Mouse (Mus musculus): ENCODE data around the gene 1700057G04Rik. TPM values are rescaled to one million over a fixed set of nuclear protein-coding genes. Genes with fewer than 3 reads are reported as not detected.

The 1700057G04Rik gene
- total and polyA plus RNA-seq, 3 experiments = 0.19 TPM; not detected in 2

DNA sequence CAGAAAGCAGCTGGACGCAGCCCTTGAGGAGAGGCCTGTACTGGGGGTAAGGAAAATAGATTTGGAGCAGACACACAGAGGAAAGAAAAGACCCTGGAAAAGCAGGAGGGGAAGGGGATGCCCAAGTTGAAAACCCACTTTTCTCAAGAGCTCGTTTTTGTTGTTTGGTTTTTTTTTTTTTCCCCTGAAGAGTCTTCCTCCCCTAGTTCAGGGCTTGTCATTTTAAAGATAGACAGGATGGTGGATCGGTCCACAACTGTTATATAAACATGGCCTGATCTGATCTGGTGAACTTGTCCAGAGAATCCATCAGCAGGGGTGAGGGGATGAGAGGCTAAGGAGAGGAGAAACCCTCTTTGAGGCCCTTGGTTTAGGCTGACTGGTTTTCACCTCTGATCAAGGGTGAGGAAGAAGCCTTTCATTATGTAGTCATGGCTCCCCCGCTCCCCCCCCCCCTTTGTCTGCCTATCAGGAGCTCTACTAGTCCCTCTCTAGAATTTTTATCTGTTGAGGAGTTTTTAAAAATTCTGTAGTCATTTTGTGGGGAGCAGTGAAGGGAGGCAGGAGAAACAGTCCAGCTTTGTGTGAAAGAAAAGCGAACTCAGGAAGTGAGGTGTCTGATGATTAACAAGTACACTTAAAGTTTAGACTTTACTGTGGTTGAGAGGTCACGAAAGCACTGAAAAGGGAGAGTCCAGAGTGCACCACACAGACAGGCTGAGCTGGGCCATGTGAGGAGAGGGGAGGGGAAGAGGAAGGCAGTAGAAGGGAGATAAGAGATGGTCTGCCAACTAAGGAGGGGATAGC is 35.0 kb upstream of the 1700057G04Rik start (continued):
- TF ChIP-seq BHLHE40 (IDR thresholded peaks at IDR 0.05; ENCODE audit: borderline replicate concordance, low read depth, low read length) (no peak; the same call in 1 of the 2 replicates), E2F4 (IDR thresholded peaks at IDR 0.05; ENCODE audit: borderline replicate concordance, low read depth, low read length) (no peak), ELF1 (IDR thresholded peaks at IDR 0.05; ENCODE audit: low read depth, low read length) (no peak), USF1 (IDR thresholded peaks at IDR 0.05; ENCODE audit: low read depth, low read length) (peak; percentile 70), GATA1 (IDR thresholded peaks at IDR 0.05; ENCODE audit: low read depth, low read length) (peak; percentile 73), TAL1 (IDR thresholded peaks at IDR 0.05; ENCODE audit: low read length) (peak; percentile 55), GABPA (IDR thresholded peaks at IDR 0.05; ENCODE audit: low read depth, low read length) (no peak), TBP (IDR thresholded peaks at IDR 0.05; ENCODE audit: low read depth, low read length) (peak; percentile 30; the same call in 1 of the 2 replicates), JUND (IDR thresholded peaks at IDR 0.05; ENCODE audit: low read depth, low read length) (no peak; the same call in 1 of the 2 replicates), MAX (IDR thresholded peaks at IDR 0.05; ENCODE audit: low read length) (no peak), TCF12 (IDR thresholded peaks at IDR 0.05; ENCODE audit: low read depth, low read length) (peak; percentile 72), MEF2A (IDR thresholded peaks at IDR 0.05; ENCODE audit: extremely low read depth, insufficient replicate concordance, low read depth, low read length, poor library complexity, severe bottlenecking) (no peak), NRF1 (IDR thresholded peaks at IDR 0.05; ENCODE audit: insufficient read depth, low read depth, low read length, poor library complexity, severe bottlenecking) (no peak), CTCF (IDR thresholded peaks at IDR 0.05 in 2 of 3, conservative IDR thresholded peaks at IDR 0.05 in 1 of 3; ENCODE audit: control insufficient read depth in 1 of 3, insufficient read depth in 1 of 3, low read depth in 2 of 3, low read length in 3 of 3, poor library complexity in 1 of 3, severe bottlenecking in 1 of 3) (no peak), RCOR1 (IDR thresholded peaks at IDR 0.05; ENCODE audit: low read depth, low read length) (peak; percentile 71), HCFC1 (IDR thresholded peaks at IDR 0.05; ENCODE audit: low read depth, low read length) (peak; percentile 51), RAD21 (IDR thresholded peaks at IDR 0.05; ENCODE audit: low read depth, low read length) (no peak), POLR2AphosphoS5 (IDR thresholded peaks at IDR 0.05; ENCODE audit: borderline replicate concordance, low read depth, low read length) (no peak), UBTF (IDR thresholded peaks at IDR 0.05; ENCODE audit: borderline replicate concordance, insufficient read depth, low read depth, low read length) (no peak)

- Histone ChIP-seq H3K27me3 (ENCODE audit: control insufficient read depth in 1 of 2, insufficient read depth in 2 of 2, low read length in 2 of 2) (no peaks in the 10 kb centered on the region), H3K27ac (ENCODE audit: control insufficient read depth, low read depth, low read length) (peak within 1 kb of the TSS; percentile 98), H3K36me3 (ENCODE audit: control insufficient read depth in 1 of 2, insufficient read depth in 2 of 2, low read length in 2 of 2) (peaks cover 0 to 51% of the 10 kb centered on the region in 2 experiments; a peak in 2 of 4 replicates), H3K9me3 (replicated peaks; ENCODE audit: insufficient read depth, low read length) (no peaks in the 10 kb centered on the region), H3K4me3 (ENCODE audit: control insufficient read depth in 1 of 2, insufficient read depth in 1 of 2, low read depth in 2 of 2, low read length in 2 of 2) (peak within 1 kb of the TSS; percentile 7 to 24; a peak in 2 of 4 replicates), H3K79me2 (ENCODE audit: control insufficient read depth, insufficient read depth, low read length, poor library complexity) (no peaks in the 10 kb centered on the region; the same call in 1 of the 2 replicates), H3K4me1 (ENCODE audit: control insufficient read depth in 1 of 2, insufficient read depth in 2 of 2, low read length in 2 of 2) (peaks cover 33 to 37% of the 10 kb centered on the region in 2 experiments), H3K9ac (ENCODE audit: control insufficient read depth, low read depth, low read length, poor library complexity, severe bottlenecking) (peak within 1 kb of the TSS; percentile 74)
- DNase-seq (ENCODE audit: low read depth, low spot score) = no peak
- TF ChIP-seq NELFE (IDR thresholded peaks at IDR 0.05; ENCODE audit: low read depth, low read length) (no peak), JUND (IDR thresholded peaks at IDR 0.05; ENCODE audit: low read depth, low read length) (no peak), TBP (IDR thresholded peaks at IDR 0.05; ENCODE audit: low read depth, low read length) (no peak), CHD1 (IDR thresholded peaks at IDR 0.05; ENCODE audit: low read depth, low read length) (no peak), RAD21 (IDR thresholded peaks at IDR 0.05; ENCODE audit: low read depth, low read length) (no peak), USF1 (IDR thresholded peaks at IDR 0.05; ENCODE audit: low read depth, low read length) (no peak), CTCF (IDR thresholded peaks at IDR 0.05 in 2 of 3, conservative IDR thresholded peaks at IDR 0.05 in 1 of 3; ENCODE audit: control insufficient read depth in 1 of 3, insufficient read depth in 1 of 3, low read depth in 2 of 3, low read length in 3 of 3, poor library complexity in 1 of 3, severe bottlenecking in 1 of 3) (no peak), KAT2A (conservative IDR thresholded peaks at IDR 0.05; ENCODE audit: low read depth, low read length) (no peak), MXI1 (IDR thresholded peaks at IDR 0.05; ENCODE audit: low read depth, low read length) (no peak), GATA1 (IDR thresholded peaks at IDR 0.05; ENCODE audit: low read depth, low read length) (no peak), ETS1 (IDR thresholded peaks at IDR 0.05; ENCODE audit: low read depth, low read length) (no peak), BHLHE40 (IDR thresholded peaks at IDR 0.05; ENCODE audit: borderline replicate concordance, low read depth, low read length) (no peak), ZMIZ1 (IDR thresholded peaks at IDR 0.05; ENCODE audit: low read depth, low read length) (no peak), MAFK (IDR thresholded peaks at IDR 0.05; ENCODE audit: borderline replicate concordance, low read depth, low read length) (no peak), MYC (IDR thresholded peaks at IDR 0.05; ENCODE audit: low read depth, low read length) (no peak), ZC3H11A (IDR thresholded peaks at IDR 0.05; ENCODE audit: low read depth, low read length) (no peak), POLR2A (IDR thresholded peaks at IDR 0.05; ENCODE audit: control insufficient read depth in 1 of 2, insufficient read depth in 1 of 2, low read depth in 1 of 2, low read length in 2 of 2, poor library complexity in 1 of 2) (no peak)
These were observed 33.5 kb upstream of the 1700057G04Rik start, which contains the start of gene Plscr2 for GRCm38 (mm10) chr9:92275486-92276207. Gene Plscr2, plus strand, starts transcription at chr9:92275602.
